Mouse (Mus musculus) small intestine, adult 10 weeks (tissue): ENCODE measurements around the gene Tmed1. TPM values are rescaled to one million over a fixed set of nuclear protein-coding genes. Genes with fewer than 3 reads are reported as not detected.

Experiments used
- polyA plus RNA-seq: library from polyadenylated mRNA; stranded (reverse); fragments of 350-450 nt; fragmentation: Illumina TruSeq; extraction: RNeasy Lipid Tissue Mini Kit (QIAGEN cat#74804); gene quantifications from one replicate; pipeline ENCODE4 v1.2.3, GENCODE M21; 2014; ENCODE audit warnings: low replicate concordance

Gene Tmed1
- 0.59 TPM for polyA plus RNA-seq

DNA sequence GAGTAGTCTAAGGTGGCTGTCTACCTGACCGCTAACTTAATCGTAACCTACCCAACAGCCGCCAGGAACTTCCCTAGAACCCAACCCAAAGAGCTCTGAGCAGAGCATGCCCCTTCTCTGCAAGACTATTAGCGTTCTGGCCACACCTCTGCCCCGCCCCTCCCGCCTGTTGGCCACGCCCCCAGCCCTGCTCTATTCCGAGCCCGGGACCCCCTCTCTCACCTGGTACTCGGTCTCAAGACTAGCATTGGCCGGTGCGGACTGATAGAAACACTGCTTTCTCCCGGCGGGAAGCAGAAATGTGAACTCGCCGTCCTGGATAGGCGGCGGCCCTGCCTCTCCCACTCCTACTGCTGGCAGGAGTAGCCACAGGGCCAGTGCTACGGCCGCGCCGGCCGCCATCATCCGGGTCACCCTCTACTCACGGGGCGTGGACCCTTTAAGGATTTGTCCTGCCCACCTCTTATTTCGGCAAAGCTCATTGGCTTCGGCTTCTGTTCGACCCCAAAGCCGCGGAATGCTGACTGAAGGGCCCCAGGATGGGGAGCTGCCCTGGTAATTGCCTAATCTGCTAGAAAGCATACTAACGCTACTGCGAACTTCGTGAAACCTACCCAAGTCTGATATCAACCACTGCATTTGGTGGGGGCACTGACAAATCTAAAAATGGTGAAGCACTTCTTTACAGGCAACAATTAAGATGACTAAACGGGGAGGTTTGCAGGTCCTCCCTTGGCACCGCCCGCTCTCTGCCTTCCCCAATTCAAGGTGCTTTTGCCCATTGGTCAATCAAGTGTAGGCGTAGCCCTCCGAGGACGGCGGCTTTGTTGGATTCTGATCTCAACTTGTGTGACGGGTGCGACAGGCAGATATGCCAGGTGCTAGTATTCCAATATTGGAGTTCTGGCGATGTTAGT is at the start of gene Tmed1:
Gene Tmed1 (minus strand): TSS at position 481 of the 917 bp plus-strand sequence.

DNA sequence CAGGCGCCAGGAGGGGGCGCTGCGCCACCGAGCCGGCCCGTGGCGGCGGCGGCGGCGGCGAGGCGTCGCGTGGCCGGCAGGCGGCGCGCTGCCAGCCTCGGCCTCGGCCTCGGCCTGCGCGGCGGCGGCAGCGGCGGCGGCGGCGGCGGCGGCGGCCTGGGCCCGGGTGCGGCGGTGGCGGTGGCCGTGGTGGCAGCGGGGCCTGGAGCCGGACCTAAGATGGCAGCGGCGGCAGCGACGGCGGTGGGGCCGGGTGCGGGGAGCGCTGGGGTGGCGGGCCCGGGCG is 36.7 kb upstream of the Tmed1 start, which contains the start of gene Carm1:
Gene Carm1 (plus strand): TSS at position 106 of the 286 bp plus-strand sequence.

DNA sequence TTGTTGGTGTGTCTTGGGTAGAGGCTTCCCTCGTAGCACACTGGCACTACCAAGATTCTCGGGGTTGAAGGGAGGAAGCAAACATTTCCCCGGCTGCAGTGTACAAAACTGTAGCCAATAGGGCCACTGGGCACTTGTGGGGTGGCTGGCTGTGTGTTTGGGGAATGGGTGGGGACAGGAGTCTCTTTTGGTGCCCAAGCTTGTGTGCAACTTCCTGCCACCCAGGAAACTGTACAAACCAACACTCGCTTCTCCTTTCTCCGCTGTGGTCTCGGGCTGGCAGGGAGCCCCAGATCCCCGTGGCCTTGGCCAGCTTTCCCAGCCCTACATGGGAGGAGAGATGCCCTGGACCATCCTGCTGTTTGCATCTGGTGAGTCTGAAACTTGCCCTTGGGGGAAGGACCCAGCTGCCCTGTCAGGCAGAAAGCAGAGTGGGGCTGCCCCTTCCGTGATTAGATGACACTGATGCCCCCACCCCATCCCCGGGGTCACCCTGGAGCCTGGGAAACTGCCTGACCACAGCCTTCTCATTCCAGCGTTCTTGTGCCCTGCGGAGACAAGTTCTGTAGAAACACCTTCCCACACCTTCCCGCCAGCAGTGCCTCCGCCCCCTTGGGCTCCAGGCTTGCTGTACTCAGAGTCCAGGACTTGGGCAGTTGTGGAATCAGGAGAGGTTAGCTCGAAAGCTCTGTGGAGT is 16.0 kb upstream of the Tmed1 start, which contains the start of gene AB124611:
Gene AB124611 (plus strand): TSS at position 240 of the 697 bp plus-strand sequence.

Other genes starting within 250 kb of the Tmed1 start
- gene Atg4d, start 245.0 kb downstream of the Tmed1 start, polyA plus RNA-seq, result 1.1 TPM
- gene Kri1, start 222.3 kb downstream of the Tmed1 start, polyA plus RNA-seq, result 0.89 TPM
- gene Cdkn2d, start 218.8 kb downstream of the Tmed1 start, polyA plus RNA-seq, result 3.7 TPM
- 3.9 TPM for gene Ap1m2, start 197.9 kb downstream of the Tmed1 start, polyA plus RNA-seq
- gene Slc44a2, start 189.6 kb downstream of the Tmed1 start, polyA plus RNA-seq, result 3.9 TPM
- 9.5 TPM for gene Ilf3, start 142.4 kb downstream of the Tmed1 start, polyA plus RNA-seq
- gene Qtrt1, start 98.4 kb downstream of the Tmed1 start, polyA plus RNA-seq, result not detected
- 22.1 TPM for gene Dnm2, start 85.3 kb downstream of the Tmed1 start, polyA plus RNA-seq
- gene AB124611, start 15.9 kb upstream of the Tmed1 start, polyA plus RNA-seq, result 0.48 TPM
- gene Carm1, start 36.6 kb upstream of the Tmed1 start, polyA plus RNA-seq, result 1.4 TPM
- 22.1 TPM for gene Timm29, start 82.5 kb upstream of the Tmed1 start, polyA plus RNA-seq
- 4.0 TPM for gene Yipf2, start 82.6 kb upstream of the Tmed1 start, polyA plus RNA-seq
- gene Smarca4, start 105.9 kb upstream of the Tmed1 start, polyA plus RNA-seq, result 1.6 TPM
- gene Ldlr, start 213.2 kb upstream of the Tmed1 start, polyA plus RNA-seq, result 8.7 TPM